Mouse (Mus musculus): Measurements from ENCODE around the gene Zfp661. TPM values are rescaled to one million over a fixed set of nuclear protein-coding genes. Genes with fewer than 3 reads are reported as not detected.

Zfp661 gene
- polyA plus RNA-seq, 1 experiment from 2014 or later: 8.3 TPM

Other genes starting within 250 kb of the Zfp661 start
- gene Astl, start 248.5 kb downstream of the Zfp661 start, polyA plus RNA-seq (2015; fragmentation: Nextera tagmentation; extraction: Ambion mirVana): not detected in 2 replicates
- 0.32 and 0.45 TPM in 2 replicates for gene Adra2b, start 223.9 kb downstream of the Zfp661 start, polyA plus RNA-seq (2015; fragmentation: Nextera tagmentation; extraction: Ambion mirVana)
- 0.29 and 0.31 TPM in 2 replicates for gene Gpat2, start 161.9 kb downstream of the Zfp661 start, polyA plus RNA-seq (2015; fragmentation: Nextera tagmentation; extraction: Ambion mirVana)
- gene Fahd2a, start 142.5 kb downstream of the Zfp661 start, polyA plus RNA-seq (2015; fragmentation: Nextera tagmentation; extraction: Ambion mirVana): 24.7 and 32.5 TPM in 2 replicates
- 3.1 and 3.9 TPM in 2 replicates for gene Kcnip3, start 65.0 kb downstream of the Zfp661 start, polyA plus RNA-seq (2015; fragmentation: Nextera tagmentation; extraction: Ambion mirVana)
- gene Prom2, start 45.6 kb downstream of the Zfp661 start, polyA plus RNA-seq (2015; fragmentation: Nextera tagmentation; extraction: Ambion mirVana): not detected in 2 replicates
- gene Mrps5, start 128 bp upstream of the Zfp661 start, polyA plus RNA-seq (2015; fragmentation: Nextera tagmentation; extraction: Ambion mirVana): 126 and 131 TPM in 2 replicates
- gene Mal, start 69.6 kb upstream of the Zfp661 start, polyA plus RNA-seq (2015; fragmentation: Nextera tagmentation; extraction: Ambion mirVana): 3.9 and 4.3 TPM in 2 replicates
- 1.3 and 1.5 TPM in 2 replicates for gene Mall, start 142.8 kb upstream of the Zfp661 start, polyA plus RNA-seq (2015; fragmentation: Nextera tagmentation; extraction: Ambion mirVana)
- 14.5 and 15.0 TPM in 2 replicates for gene Nphp1, start 201.8 kb upstream of the Zfp661 start, polyA plus RNA-seq (2015; fragmentation: Nextera tagmentation; extraction: Ambion mirVana)
- gene Mtln, start 205.4 kb upstream of the Zfp661 start, polyA plus RNA-seq (2015; fragmentation: Nextera tagmentation; extraction: Ambion mirVana): 31.9 and 38.3 TPM in 2 replicates
- gene Bub1, start 244.8 kb upstream of the Zfp661 start, polyA plus RNA-seq (2015; fragmentation: Nextera tagmentation; extraction: Ambion mirVana): 9.3 and 13.0 TPM in 2 replicates